ENCODE assay signal across 7 mouse cellular contexts in the genomic region with DNA sequence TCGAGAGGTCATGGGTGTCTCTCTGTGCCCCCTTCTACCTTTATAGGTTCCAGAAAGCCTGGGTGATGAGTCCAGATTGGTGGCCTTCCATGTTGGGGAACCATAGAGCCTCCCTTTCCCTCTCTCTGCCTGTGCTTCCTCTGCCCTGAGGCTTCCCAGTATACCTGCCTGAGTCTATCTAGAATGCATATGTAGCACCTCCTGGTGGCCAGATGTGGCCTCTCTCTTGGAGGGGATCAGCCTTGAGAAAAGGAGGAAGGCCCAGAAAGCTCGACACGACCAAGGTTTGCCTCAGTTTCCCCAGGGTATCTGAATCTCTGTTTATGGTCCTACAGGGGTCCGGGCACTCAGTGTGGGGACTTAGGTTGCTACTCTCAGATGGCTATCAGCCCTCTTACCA. TPM values are rescaled to one million over a fixed set of nuclear protein-coding genes. Genes with fewer than 3 reads are reported as not detected.
DNase-seq lines count a peak whose midpoint lies in the region; ATAC-seq and TF ChIP-seq lines count a peak whose summit lies in the region.

No protein-coding gene starts in this region.

- ATAC-seq in erythroid progenitor cell, adult 5-6 weeks (replicated peaks; ENCODE audit: low FRiP score, poor library complexity, severe bottlenecking): peak; percentile 84
- peak; percentile 78 for ATAC-seq in liver, embryonic 16.5 days (ENCODE audit: low read depth)
- no peak for ATAC-seq in stomach, embryonic 16.5 days (ENCODE audit: insufficient read depth, low FRiP score)

- H3K36me3 ChIP-seq in liver, embryonic 16.5 days (ENCODE audit: control insufficient read depth, insufficient read depth): peaks cover 6% of the 10 kb centered on the region; the same call in 1 of the 2 replicates
- peaks cover 4% of the 10 kb centered on the region; the same call in 1 of the 2 replicates for H3K36me3 ChIP-seq in stomach, embryonic 16.5 days (ENCODE audit: control insufficient read depth, insufficient read depth, low read length)

- H3K9me3 ChIP-seq in liver, embryonic 16.5 days (replicated peaks; ENCODE audit: control insufficient read depth, low read length): no peaks in the 10 kb centered on the region
- no peaks in the 10 kb centered on the region for H3K9me3 ChIP-seq in stomach, embryonic 16.5 days (replicated peaks; ENCODE audit: control insufficient read depth, low read length)

- H3K27ac ChIP-seq in layer of hippocampus, adult 2 months: no peak overlapping the region
- H3K27ac ChIP-seq in liver, embryonic 16.5 days (ENCODE audit: low read length): peak overlapping the region; percentile 76
- H3K27ac ChIP-seq in stomach, embryonic 16.5 days (ENCODE audit: low read length): peak overlapping the region; percentile 83

- peaks cover 3% of the 10 kb centered on the region; the same call in 1 of the 2 replicates for H3K27me3 ChIP-seq in liver, embryonic 16.5 days (ENCODE audit: control insufficient read depth, insufficient read depth, low read depth, low read length)
- H3K27me3 ChIP-seq in stomach, embryonic 16.5 days (ENCODE audit: control insufficient read depth, insufficient read depth, low read length): 0 out of 2 replicates have a peak, but pooled peaks cover 5% of the 10 kb centered on the region

- no peak for DNase-seq in layer of hippocampus, adult 2 months (ENCODE audit: low spot score in 2 of 2)
- DNase-seq in layer of hippocampus, postnatal 14 days (ENCODE audit: low spot score in 2 of 2): no peak
- peak; percentile 44 for DNase-seq in adipocyte (ENCODE audit: low spot score)
- no peak for DNase-seq in T-cell, adult 2 months (ENCODE audit: low spot score)

- peak; percentile 70 for TF ChIP-seq CTCF in layer of hippocampus, adult 2 months (conservative IDR thresholded peaks at IDR 0.05)

- WGBS in liver, embryonic 16.5 days (ENCODE audit: insufficient replicate concordance): 25% methylated on average over 4 of the region's 4 CpGs
- 50% methylated on average over 4 of the region's 4 CpGs for WGBS in stomach, embryonic 16.5 days

- no peak overlapping the region for H3K4me2 ChIP-seq in liver, embryonic 16.5 days (ENCODE audit: low read depth, low read length)
- H3K4me2 ChIP-seq in stomach, embryonic 16.5 days (ENCODE audit: low read depth, low read length): peak overlapping the region; percentile 31

- peak overlapping the region; percentile 44 for H3K9ac ChIP-seq in liver, embryonic 16.5 days (ENCODE audit: low read depth, low read length)
- H3K9ac ChIP-seq in stomach, embryonic 16.5 days (ENCODE audit: low read length): peak overlapping the region; percentile 54; the same call in 1 of the 2 replicates

- H3K4me1 ChIP-seq in liver, embryonic 16.5 days (ENCODE audit: control insufficient read depth, low read depth, low read length): peaks cover 49% of the 10 kb centered on the region
- H3K4me1 ChIP-seq in stomach, embryonic 16.5 days (ENCODE audit: control insufficient read depth, insufficient read depth, low read length): peaks cover 13% of the 10 kb centered on the region

- no peak overlapping the region for H3K4me3 ChIP-seq in layer of hippocampus, adult 2 months
- H3K4me3 ChIP-seq in liver, embryonic 16.5 days (ENCODE audit: low read depth, low read length): no peak overlapping the region
- peak overlapping the region; percentile 20 for H3K4me3 ChIP-seq in stomach, embryonic 16.5 days (replicated peaks; ENCODE audit: low read length)

RNA-seq across cellular contexts. Expression of gene Tmem184a, which starts 0.9 kb away (rescaled TPM):
- 1 to 10 TPM in 1 of 2 experiments, under 1 TPM in 1; 0.25 to 1.9 TPM for total RNA-seq in layer of hippocampus, adult 2 months (2021)
- total RNA-seq in layer of hippocampus, postnatal 14 days (2021): under 1 TPM; 0.48 to 0.57 TPM
- not detected in 2 replicates for total RNA-seq in erythroid progenitor cell, adult 5-6 weeks (2015; ENCODE audit: low replicate concordance)
- total RNA-seq in erythroid progenitor cell, adult 5-6 weeks (2017; ENCODE audit: low replicate concordance): 0.13 TPM in 1 of 2 replicates, not detected in the other
- 0.95 and 1.7 TPM in 2 replicates for polyA plus RNA-seq in liver, embryonic 16.5 days (2015; fragmentation: Nextera tagmentation; extraction: Ambion mirVana)
- polyA plus RNA-seq in stomach, embryonic 16.5 days (2015; fragmentation: Nextera tagmentation; extraction: Ambion mirVana): 39.7 and 42.4 TPM in 2 replicates

RNA-seq across cellular contexts. Expression of gene Gm26938, which starts 7.4 kb away (rescaled TPM):
- total RNA-seq in layer of hippocampus, adult 2 months (2021): not detected
- not detected for total RNA-seq in layer of hippocampus, postnatal 14 days (2021)
- total RNA-seq in erythroid progenitor cell, adult 5-6 weeks (2015; ENCODE audit: low replicate concordance): not detected in 2 replicates
- not detected in 2 replicates for total RNA-seq in erythroid progenitor cell, adult 5-6 weeks (2017; ENCODE audit: low replicate concordance)
- 0.14 TPM in 1 of 2 replicates, not detected in the other for polyA plus RNA-seq in liver, embryonic 16.5 days (2015; fragmentation: Nextera tagmentation; extraction: Ambion mirVana)
- polyA plus RNA-seq in stomach, embryonic 16.5 days (2015; fragmentation: Nextera tagmentation; extraction: Ambion mirVana): not detected in 2 replicates

RNA-seq across cellular contexts. Expression of gene Psmg3, which starts 7.9 kb away (rescaled TPM):
- 10 to 100 TPM; 20.1 to 20.3 TPM for total RNA-seq in layer of hippocampus, adult 2 months (2021)
- total RNA-seq in layer of hippocampus, postnatal 14 days (2021): 10 to 100 TPM; 17.5 to 18.8 TPM
- 3.2 and 25.2 TPM in 2 replicates for total RNA-seq in erythroid progenitor cell, adult 5-6 weeks (2015; ENCODE audit: low replicate concordance)
- total RNA-seq in erythroid progenitor cell, adult 5-6 weeks (2017; ENCODE audit: low replicate concordance): 5.3 and 15.7 TPM in 2 replicates
- polyA plus RNA-seq in liver, embryonic 16.5 days (2015; fragmentation: Nextera tagmentation; extraction: Ambion mirVana): 35.6 and 37.7 TPM in 2 replicates
- 62.5 and 62.9 TPM in 2 replicates for polyA plus RNA-seq in stomach, embryonic 16.5 days (2015; fragmentation: Nextera tagmentation; extraction: Ambion mirVana)

RNA-seq across cellular contexts. Expression of gene Mafk, which starts 27.5 kb away (rescaled TPM):
- total RNA-seq in layer of hippocampus, adult 2 months (2021): 1 to 10 TPM; 9.2 to 9.9 TPM
- 10 to 100 TPM in 1 of 2 experiments, 1 to 10 TPM in 1; 9.4 to 10.4 TPM for total RNA-seq in layer of hippocampus, postnatal 14 days (2021)
- total RNA-seq in erythroid progenitor cell, adult 5-6 weeks (2015; ENCODE audit: low replicate concordance): 36.5 and 36.8 TPM in 2 replicates
- total RNA-seq in erythroid progenitor cell, adult 5-6 weeks (2017; ENCODE audit: low replicate concordance): 45.3 and 55.7 TPM in 2 replicates
- polyA plus RNA-seq in liver, embryonic 16.5 days (2015; fragmentation: Nextera tagmentation; extraction: Ambion mirVana): 43.3 and 44.6 TPM in 2 replicates
- polyA plus RNA-seq in stomach, embryonic 16.5 days (2015; fragmentation: Nextera tagmentation; extraction: Ambion mirVana): 18.9 and 22.3 TPM in 2 replicates

RNA-seq across cellular contexts. Expression of gene Ints1, which starts 43.3 kb away (rescaled TPM):
- 100 to 1,000 TPM in 1 of 2 experiments, 10 to 100 TPM in 1; 94.7 to 103 TPM for total RNA-seq in layer of hippocampus, adult 2 months (2021)
- 10 to 100 TPM; 83.6 to 97.2 TPM for total RNA-seq in layer of hippocampus, postnatal 14 days (2021)
- total RNA-seq in erythroid progenitor cell, adult 5-6 weeks (2015; ENCODE audit: low replicate concordance): 46.5 and 59.1 TPM in 2 replicates
- total RNA-seq in erythroid progenitor cell, adult 5-6 weeks (2017; ENCODE audit: low replicate concordance): 31.3 and 72.7 TPM in 2 replicates
- 10.4 and 11.2 TPM in 2 replicates for polyA plus RNA-seq in liver, embryonic 16.5 days (2015; fragmentation: Nextera tagmentation; extraction: Ambion mirVana)
- polyA plus RNA-seq in stomach, embryonic 16.5 days (2015; fragmentation: Nextera tagmentation; extraction: Ambion mirVana): 20.2 and 21.0 TPM in 2 replicates
